Mouse (Mus musculus) granulocyte monocyte progenitor cell, adult 5-6 weeks (primary cell): ENCODE measurements around the gene Tnnc1. TPM values are rescaled to one million over a fixed set of nuclear protein-coding genes. Genes with fewer than 3 reads are reported as not detected.

Source experiments
- ATAC-seq: replicated peaks from 2 replicates; pipeline ENCODE4 v1.8.0; 2016; ENCODE audit warnings: mild to moderate bottlenecking, moderate TSS enrichment, inconsistent platforms; ENCODE audit not compliant: poor library complexity, severe bottlenecking
- total RNA-seq, 2 experiments: library from RNA; stranded (forward) in 1 of 2; stranded (reverse) in 1 of 2; fragments of 200-712, 200-1000 nt in 1 of 2; fragments of >200 nt in 1 of 2; fragmentation: Nextera tagmentation in 1 of 2; gene quantifications; 2 replicates each; pipeline ENCODE4 v1.2.3; 2014 to 2017

Tnnc1 gene
- total RNA-seq, 2 experiments from 2014 or later: 4.1 TPM; not detected in 1

DNA sequence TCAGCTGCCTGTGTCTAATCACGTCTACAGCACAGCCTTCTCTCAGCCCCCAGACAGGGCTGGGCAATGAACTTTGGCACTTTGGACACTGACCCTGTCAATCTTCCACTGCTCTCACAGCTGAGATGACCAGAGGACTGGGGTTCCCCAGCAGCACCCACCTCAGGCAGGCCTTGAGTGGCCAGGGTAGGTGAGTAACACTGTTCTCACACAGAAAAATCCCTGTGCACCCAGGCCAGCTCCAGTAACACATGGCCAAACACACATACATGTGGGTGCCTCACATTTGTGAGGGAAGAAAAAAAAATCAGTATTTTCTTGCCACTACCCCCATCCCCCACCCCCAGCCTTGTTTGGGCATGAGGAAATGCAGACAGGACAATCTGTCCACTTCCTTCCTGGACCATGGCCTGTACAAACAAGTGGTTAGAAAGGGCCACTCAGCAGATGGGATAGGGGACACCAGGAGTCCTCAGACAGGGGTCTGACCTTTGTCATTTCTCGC is 25.3 kb upstream of the Tnnc1 start:
- ATAC-seq: no peak

DNA sequence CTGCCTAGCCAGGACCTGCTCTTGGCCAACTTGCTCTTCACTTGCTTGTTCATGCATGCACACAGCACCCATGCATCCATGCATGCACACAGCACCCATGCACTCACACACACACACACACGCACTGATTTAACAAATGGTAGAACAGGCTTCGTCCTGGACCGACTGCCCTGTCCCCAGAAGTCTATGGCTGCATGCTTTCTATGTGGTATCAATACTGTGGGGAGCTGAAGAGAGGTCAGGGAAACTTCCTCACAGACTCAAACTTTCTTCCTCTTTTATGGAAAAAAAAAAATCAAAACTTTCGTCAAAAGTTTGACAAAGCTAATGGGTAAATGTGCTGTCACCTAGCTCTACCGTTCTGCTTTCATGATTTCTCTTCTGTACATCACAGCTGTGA is 24.6 kb upstream of the Tnnc1 start:
- ATAC-seq: peak; percentile 50

DNA sequence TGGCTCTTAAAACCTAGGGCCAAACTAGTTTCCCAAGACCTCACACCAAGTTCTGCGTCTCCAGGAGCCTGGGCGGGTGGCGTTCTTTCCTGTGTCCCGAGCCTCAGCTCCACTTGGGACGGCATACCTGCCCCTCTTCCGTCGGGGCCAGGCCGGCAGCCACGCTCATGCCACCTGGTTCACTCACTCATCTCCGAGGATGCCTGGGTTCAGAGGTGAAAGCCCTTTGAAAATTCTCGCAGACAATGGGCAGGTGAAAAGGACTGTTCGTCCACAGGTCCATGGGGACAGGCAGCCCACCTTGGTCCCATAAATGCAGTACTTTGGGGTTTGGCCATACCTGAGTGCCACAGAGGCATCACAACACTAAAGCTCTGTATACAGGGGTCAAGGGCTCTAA is 23.9 kb upstream of the Tnnc1 start:
- no peak for ATAC-seq

DNA sequence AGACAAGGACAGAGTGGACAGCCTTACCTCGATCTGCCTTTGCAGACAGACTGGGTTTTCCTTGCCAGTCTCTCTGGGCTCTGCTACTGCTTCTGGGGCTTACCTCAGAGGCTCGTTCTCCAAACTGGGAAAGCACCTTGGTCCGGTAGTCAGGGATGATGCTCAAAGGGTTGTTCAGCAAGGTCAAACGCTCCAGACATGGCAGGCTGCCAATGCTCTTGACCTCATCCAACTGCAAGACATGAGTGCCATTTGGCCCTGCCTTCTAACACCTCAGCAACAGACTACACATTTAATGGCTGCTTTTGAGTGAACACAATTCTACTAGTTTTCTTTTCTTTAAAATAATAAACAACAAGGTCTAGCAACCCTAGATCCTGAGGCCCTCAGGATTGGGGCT is 21.5 kb upstream of the Tnnc1 start:
- no peak for ATAC-seq

DNA sequence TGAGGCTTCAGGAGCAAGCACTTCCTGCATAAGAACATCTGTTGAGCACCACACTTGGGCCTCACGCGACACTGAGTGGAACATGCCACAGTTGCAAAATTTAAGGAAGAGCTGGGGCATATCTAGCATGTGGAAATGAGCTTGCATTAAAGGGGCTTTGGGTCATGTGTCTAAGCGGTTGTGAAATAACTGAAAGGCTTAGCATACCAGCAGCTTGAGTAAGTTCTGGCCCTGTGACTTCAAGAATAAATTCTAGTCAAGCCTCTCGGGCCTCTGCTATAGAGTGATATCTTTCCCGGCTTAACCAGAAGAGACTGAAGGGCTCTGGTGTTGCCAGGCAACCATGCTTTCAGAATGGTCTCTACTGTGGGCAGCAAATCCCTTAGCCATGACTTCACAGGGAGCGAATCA is 19.3 kb upstream of the Tnnc1 start:
- ATAC-seq: peak; percentile 91

DNA sequence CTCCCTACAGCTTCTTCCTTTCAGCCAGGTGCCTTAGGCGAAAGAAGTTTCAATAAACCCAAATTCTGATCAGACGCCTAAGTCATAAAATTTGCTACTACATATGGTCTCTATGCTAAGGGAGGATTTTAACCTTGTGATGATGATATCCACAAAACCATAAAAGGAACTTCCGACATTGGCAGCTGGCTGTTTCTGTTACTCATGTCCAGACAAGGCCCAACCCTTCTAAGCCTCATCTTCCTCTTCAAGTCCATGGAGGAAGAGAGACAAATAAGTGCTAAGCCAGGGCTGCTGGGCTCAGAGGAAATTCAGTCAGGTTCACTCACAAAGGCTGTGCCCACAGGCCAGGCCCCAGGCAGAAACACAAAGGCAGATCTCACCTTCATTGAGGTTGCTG is 18.8 kb upstream of the Tnnc1 start:
- peak; percentile 50 for ATAC-seq

DNA sequence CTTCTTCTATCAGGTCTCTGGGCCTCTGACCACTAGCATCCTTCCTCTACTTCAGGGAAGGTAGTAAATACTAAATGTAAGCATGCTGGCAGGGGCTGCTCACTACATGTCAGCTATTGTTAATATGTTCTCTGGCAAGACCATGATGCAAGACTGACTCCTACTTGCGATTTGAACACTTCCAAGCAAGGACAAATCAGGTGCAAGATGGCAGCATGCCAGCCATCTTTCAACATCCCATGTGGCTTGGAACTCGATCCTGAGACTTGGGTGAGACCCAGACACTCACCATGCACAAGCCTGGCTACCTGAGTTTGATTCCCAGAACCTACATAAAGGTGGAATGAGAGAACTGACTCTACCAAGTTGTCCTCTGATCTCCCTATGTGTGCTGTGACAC is 16.2 kb upstream of the Tnnc1 start:
- ATAC-seq: no peak

DNA sequence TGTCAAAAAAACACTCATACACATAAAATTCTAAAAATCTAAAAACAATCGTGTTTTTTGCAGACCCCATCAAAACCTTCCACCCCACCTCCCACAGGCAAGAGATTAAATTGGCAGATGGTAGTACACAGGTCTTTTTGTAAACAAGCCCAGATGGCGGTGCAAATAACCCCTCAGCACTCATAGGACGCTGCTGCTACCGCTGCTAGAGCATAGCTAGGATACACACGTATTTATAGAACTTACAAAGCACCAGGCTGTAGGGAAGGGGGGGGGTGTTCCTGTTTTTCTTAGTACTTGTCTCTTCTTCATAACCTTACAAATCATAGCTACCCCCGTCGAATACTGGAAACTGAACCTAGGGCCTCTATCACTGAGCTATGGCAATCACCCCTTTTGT is 14.3 kb upstream of the Tnnc1 start:
- no peak for ATAC-seq

DNA sequence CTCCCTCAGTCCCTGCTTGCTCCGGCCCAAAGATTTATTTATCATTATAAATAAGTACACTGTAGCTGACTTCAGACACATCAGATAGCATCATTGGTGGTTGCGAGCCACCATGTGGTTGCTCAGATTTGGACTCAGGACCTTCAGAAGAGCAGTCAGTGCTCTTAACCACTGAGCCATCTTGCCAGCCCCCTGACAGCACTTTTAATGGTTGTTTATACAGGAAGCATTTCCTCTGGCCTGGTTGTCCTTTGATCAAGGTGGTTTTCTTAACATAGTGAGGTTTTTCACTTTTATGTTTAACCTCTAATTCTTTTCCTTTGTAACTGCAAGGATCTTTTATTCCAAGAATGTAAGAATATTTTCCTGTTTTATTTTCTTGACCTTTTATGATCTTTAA is 13.7 kb upstream of the Tnnc1 start:
- ATAC-seq: no peak

DNA sequence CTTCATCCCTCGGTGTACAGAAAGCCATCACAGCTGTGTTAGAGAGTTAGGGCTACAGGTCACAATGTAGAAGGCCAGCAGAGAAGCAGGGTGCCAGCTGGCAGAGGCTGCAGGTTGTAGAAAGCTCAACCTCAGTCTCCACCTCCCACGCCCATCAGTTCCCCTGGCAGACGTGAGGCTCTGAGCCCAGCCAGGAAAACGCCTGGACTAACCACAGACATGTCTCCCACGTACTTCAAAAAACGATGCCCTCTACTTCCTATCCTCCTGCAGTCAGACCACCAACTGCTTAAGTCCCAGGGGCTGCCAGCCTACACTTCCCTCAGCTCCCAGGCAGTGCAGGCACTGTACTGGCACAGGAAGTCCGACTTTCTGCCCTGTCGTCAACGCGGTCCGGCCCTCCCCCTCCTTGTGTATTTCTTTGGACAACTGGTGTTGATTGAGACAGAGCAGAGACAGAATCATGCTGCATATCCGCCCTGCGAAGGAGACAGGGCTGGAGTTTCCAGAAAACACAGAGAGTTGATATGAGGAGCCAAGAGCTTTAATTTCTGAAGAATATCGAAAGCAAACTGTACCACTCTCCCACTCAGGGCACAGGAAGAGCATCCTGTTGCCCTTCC is 13.1 kb upstream of the Tnnc1 start:
- ATAC-seq: peak; percentile 83

DNA sequence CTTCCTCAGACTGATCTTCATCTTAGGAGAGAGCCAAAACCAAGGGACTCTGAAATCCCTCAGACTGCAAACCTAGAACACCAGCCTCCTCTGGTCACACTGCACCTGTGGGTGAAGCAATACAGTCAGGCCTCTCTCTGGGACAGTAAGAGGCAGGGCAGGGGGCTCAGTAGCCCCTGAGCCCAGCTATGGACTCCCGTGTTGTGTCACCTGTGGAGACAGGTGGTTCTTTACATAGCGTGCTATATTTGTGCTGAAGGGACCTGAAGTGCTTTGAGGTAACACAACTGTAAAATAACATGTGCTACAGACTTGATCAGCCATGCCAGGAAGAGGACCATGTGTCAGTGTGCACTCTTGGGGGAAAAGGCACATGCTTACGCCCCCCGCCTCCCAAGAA is 12.6 kb upstream of the Tnnc1 start:
- no peak for ATAC-seq

DNA sequence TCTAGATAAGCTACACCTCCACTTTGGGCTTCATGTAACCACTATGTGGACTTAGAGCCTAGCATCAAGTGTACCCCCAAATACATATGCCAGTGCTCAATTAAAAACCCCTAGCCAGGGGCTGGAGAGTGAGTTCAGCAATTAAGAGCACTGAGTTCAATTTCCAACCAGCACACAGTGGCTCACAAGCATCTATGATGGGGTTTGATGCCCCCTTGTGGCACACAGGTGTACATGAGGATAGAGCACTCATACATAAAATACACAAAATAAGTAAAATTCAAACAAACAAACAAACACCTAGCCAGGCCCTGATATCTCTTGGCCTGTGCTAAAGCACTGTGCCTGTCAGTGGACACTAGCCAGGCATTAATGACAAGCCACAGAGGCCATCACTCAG is 12.1 kb upstream of the Tnnc1 start:
- ATAC-seq: peak; percentile 54

DNA sequence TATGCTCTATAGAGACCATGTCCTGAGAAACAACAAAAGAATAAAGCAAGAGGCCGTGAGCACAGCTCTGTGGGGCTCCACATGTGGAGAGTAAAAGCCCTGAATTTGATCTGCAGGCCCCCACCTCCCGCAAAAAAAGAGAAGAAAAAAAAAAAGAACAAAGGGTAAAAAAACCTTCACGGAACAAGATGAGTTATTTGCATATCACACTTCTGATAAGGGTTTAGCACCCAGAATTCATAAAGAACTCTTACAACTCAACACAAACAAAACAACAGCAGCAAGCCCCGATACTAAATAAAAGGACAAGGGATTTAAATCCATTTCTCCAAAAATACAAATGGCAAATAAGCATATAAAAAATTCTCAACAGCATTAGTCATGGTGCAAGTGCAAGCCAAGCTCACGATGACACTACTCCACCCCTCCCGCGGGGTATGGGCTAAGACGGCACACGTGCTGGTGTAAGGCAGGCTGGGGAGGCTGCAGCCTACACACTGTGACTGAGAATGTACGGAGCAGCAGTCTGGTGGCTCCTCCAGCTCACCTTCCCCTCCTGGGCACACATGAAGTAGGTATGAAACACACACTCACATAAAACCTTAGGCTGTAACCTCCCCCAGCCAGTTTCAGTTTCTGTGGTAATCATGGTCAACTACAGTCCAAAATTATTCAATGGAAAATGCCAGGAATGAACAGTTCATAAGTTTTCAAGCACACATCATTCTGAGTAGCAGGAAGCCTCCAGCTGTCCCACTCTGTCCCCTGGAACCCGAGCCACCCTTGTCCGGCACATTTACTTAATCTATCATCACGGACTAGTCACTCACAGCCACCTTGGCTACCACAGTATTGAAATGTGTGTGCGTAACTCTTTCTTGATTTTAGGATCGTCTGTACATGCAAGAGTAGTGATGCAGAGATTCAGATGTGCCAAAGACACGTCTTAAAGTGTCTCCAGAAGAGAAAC is 10.3 kb upstream of the Tnnc1 start:
- no peak for ATAC-seq

DNA sequence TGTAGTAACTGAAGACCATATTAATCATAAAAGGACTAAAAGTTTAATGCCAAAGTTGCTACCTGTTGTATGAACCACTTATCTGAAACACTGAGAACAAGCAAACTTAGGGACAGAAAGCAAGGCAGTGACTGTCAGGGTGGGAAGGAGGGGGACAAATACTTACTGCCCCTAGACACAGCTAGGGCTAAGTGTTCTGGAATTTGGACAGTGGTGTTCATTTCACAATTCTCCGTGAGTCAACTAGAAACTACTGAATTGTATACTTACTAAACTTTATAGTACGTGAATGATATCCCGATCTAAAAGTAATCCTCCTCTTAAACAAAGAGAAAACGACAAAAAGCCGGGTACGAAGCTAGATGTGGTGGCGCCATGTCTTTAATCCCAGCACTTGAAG is 8.5 kb upstream of the Tnnc1 start:
- no peak for ATAC-seq

DNA sequence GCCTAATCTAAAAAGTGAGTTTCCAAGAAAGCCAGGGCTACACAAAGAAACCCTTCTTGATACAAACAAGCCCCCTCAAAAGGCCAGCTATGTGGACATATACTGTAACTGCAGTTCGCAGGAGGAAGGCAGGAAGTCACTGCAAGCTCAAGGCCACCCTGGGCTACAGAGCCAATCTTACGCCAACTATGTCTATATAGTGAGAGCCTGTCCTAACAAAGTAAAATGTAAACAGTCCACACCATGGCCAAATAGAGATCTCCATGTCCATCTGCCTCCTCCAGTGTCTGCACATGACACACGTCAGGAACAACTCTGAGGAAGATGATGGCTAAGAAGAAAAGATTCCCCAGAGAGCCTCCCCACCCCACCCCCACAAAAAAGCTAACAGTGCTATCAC is 8.1 kb upstream of the Tnnc1 start:
- ATAC-seq: no peak

DNA sequence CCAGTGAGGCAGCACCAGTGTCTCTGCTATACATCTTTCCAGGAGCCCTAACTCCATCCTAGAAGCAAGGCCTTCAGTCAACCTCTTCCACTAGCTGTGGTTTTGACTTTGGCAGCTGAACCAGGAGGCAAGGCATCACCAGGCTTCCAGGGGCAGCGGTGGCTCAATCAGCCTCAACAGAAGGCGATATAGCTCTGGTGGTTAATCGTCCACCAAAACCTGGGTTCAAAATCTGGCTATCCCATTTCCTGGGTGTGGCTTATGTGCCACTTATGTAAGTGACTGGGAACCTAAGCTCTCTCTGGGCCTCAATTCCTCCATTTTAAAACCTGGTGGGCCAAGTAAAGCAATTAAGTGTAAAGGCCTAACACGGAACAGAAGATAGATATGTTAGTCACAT is 3.3 kb upstream of the Tnnc1 start:
- ATAC-seq: peak; percentile 6; the same call in 1 of the 2 replicates

DNA sequence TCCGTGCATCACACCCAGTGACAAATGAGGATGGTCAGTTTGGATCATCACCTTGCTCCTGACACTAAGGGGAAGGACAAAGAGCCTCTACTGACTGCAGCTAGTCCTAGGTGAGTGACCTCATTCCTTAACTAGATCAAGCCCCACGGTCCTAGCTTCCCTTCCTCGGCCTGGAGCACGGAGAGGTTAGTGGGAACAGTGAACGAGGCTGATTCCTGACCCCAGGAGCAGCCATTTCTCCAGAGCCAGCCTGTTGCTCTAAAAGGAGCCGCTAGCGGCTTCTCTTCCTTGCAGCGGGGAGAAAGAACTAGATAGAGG is 2.9 kb upstream of the Tnnc1 start:
- ATAC-seq: peak; percentile 12; the same call in 1 of the 2 replicates

DNA sequence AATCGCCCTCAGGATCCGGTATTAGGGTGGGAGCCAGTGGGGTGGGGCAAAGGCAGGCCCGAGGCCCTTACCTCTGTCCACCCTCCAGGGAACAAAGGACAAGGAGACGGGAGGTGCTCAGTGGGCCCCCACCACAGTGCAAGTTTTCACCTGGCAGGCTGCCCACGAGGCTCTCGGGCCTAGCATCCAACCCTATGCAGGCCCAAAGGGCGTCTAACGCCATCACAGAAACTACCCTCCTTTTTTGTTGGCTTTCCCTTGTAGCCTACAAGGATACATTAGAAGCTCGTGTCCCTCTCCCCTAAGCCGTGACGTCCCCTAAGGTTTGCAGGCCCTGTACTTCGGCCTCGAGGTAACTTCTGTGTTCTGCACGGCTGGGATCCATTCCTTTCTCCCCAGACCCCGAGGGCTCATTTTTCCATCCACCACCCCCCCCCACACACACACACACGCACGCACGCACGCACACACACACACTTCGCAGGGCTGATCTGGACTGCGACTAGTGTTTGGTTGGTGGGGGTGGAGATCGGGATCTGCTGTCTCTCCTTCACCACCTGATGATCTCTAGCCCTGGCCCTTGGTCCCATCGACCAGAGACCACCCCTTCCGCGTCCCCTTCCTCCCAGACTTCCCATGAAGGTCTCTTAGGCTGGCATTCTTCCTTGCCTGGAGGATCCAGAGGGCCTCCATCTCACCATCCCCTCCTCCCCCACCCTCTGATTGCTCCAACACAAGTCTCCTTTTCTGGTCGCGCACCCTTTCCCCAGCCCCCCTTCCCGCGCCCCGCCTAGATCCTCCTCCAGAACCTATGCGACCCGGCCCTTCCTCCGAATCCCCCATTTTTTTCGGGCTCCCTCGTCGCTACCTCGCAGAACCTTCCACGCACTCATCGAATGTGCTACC is 2.3 kb upstream of the Tnnc1 start:
- ATAC-seq: peak; percentile 31

DNA sequence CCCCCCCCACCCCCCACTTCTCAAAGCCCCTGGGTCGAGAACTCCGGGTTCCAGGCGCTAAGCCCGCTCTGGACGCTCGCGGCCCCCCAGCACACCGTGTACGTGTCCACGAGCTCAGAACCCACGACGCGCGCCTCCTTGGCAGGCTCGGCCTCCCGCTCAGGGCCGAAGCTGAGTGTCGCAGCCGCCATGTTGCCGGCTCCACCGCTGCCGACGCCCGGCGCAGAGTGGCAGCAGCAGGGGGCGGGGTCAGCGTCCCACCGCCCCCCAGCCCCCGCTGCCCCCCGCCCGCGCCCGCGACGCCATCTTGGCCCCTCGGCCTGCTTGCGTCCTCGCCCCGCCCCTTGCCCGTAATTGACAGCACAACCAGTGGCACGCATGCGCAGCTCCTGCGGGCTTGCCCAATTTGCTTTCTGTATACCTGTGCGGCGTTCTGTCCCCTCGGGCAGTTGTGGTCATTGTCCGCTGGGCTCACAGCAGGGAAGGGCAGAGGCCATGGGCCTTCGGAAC is 1.6 kb upstream of the Tnnc1 start:
- peak; percentile 80 for ATAC-seq

DNA sequence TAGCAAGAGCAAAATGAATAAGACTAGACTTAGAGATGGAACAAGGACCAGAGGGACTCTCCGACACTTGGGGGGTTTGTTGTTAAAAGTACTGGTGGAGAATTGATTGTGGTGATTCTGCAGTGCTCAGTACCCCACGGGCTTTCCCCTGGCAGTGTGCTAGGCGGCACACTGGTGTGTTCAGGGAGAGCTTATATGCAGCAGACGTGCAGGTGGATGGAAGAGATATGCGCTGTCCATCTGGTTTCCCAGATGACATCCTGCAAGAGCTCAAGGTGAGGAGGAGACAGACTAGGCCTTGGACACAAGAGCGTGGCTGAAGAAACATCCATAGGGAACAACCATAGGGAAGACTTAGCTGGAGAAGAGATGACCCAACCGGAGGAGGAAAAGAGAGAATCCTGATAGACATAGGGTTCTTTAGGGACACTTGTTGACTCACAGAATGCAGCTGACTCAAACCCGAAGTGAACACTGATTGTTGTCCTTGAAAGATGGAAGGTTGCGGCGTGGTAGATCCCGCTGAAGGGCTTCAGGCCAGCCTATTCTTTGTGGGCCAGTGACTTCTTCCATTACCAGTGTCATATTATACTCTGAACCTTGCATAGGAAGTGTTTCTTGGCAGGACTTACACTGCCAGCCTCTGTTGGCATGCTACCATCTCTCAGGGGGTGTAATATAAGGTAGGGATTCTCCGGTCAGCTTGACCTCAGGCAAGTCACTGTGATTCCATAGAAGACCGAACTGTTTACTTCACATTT is 862 bp upstream of the Tnnc1 start:
- ATAC-seq: no peak
